Mouse (Mus musculus) spleen, adult 2 months (tissue): ENCODE measurements around the gene Gpc6.

Source experiments
- CTCF ChIP-seq: fragments of 200-500 bp; IDR thresholded peaks from 2 replicates; pipeline ENCODE4 v1.5.1; 2011; ENCODE audit warnings: mild to moderate bottlenecking, inconsistent platforms; ENCODE audit not compliant: insufficient read depth, insufficient read length, insufficient replicate concordance; ENCODE audit errors: extremely low read depth
- POLR2A ChIP-seq: fragments of 200-500 bp; IDR thresholded peaks from 2 replicates; pipeline ENCODE4 v1.6.1; 2011; ENCODE audit warnings: low read depth, low read length, inconsistent platforms

DNA sequence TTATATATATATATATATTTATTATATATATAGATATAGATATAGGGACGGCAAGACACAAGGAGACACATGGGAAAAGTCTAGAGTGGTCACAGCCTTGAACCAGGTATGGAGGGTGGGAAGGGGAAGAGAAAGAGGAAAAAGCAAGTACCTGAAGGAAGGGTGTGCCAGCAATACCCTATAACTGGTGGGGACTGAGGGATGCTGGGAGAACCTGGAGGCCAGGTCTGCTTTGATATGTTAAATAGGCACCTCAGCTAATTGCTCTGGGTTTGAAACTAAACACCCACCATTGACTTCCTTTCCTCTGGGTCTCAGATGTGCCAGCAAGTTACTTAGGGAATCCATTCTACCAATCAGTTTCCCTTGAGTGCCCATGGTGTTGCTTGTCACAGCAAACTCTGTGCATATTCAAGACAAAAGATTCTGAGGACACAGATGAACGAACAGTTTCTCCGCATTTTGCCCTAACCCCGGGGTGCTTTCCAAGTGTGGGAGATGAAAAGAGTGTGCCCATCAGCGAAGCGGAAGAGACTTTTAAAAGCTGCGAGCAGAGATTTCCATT, 42.6 kb upstream of the Gpc6 start:
- no peak for TF ChIP-seq POLR2A
- no peak for TF ChIP-seq CTCF
